Mouse (Mus musculus) kidney, adult 2 months (tissue): ENCODE data around the gene Pbrm1.

Experiments
- CTCF ChIP-seq: fragments of 200-500 bp; conservative IDR thresholded peaks from 2 replicates; pipeline ENCODE4 v1.5.1; 2011; ENCODE audit warnings: low read depth, mild to moderate bottlenecking, control low read depth, low read length, moderate library complexity, mixed read lengths; ENCODE audit not compliant: insufficient read depth, insufficient read length
- POLR2A ChIP-seq: fragments of 200-500 bp; IDR thresholded peaks from one replicate; pipeline ENCODE4 v1.6.1; 2011; ENCODE audit warnings: low read depth, low read length, control low read depth

DNA sequence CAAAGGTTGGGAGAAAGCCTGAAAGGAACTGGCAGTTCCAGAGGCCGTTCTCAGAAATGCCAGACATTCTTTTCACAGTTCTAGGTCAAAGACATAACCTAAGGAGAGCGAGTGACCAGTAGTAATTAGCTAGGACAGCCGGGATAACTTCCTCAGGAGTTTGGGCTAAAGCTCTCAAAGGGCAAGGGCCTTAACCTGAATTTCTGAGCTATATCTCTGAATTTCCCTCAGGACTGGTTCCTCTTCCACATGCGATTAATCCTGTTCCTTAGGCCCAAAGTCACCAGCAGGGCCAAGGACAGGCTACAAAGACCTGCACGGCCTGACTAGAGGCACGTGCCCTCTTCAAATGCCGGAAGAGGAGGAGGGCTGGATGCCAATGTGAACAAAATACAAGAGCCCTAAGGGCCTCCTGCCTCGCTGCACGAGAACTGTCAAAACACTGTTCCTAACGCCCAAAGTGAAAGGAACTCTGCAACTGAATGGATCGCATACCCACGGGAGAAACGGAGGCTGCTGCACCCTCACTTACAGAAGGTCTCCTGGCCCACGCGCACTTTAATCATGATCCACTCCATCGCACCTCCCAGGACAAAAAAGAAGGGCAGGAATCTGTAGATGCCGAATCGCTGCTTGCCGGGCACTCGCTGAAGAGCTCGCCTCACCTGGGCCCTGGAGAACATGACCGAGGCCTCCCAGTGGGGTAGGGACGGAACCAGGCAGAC is 109.3 kb downstream of the Pbrm1 start:
- TF ChIP-seq CTCF (no peak), POLR2A (peak; percentile 19)
